Mouse (Mus musculus) colon, adult 2 months (tissue): Measurements from ENCODE around the gene Ly75. TPM values are rescaled to one million over a fixed set of nuclear protein-coding genes. Genes with fewer than 3 reads are reported as not detected.

Experiments used
- polyA plus RNA-seq: library from polyadenylated mRNA; depleted of rRNA; stranded (reverse); fragments of >200 nt; gene quantifications from 2 replicates; pipeline ENCODE4 v1.2.3, GENCODE M21; 2012; rRNA removed

Gene Ly75
- polyA plus RNA-seq, result 2.5 and 2.8 TPM in 2 replicates

GRCm38 (mm10) chr2:60382858-60383669, at the start of gene Ly75:
Ly75 (minus strand) TSS chr2:60383303.

GRCm38 (mm10) chr2:60284467-60284821, 98.7 kb downstream of the Ly75 start, which contains the start of gene Cd302:
Cd302 (minus strand) TSS chr2:60284488.

Other genes starting within 250 kb of the Ly75 start
- 8.6 and 9.3 TPM in 2 replicates for gene Baz2b, start 173.5 kb downstream of the Ly75 start, polyA plus RNA-seq
- 6.4 and 7.2 TPM in 2 replicates for gene March7, start 173.4 kb downstream of the Ly75 start, polyA plus RNA-seq
- gene Cd302, start 98.8 kb downstream of the Ly75 start, polyA plus RNA-seq, result 4.4 and 5.9 TPM in 2 replicates
- gene Pla2r1, start 170.0 kb upstream of the Ly75 start, polyA plus RNA-seq, result 2.4 and 2.5 TPM in 2 replicates